Mouse (Mus musculus) neural tube, embryonic 11.5 days (tissue): ENCODE results near the gene Ip6k1. TPM values are rescaled to one million over a fixed set of nuclear protein-coding genes. Genes with fewer than 3 reads are reported as not detected.

ENCODE experiments used
- ATAC-seq: fragments of 200-750 bp; cut with Nextera tagmentation; 2 replicates; pipeline ENCODE4 v1.8.0; 2017; ENCODE audit warnings: moderate number of reproducible peaks, mild to moderate bottlenecking, moderate TSS enrichment, moderate library complexity; ENCODE audit not compliant: insufficient read depth, low FRiP score, low TSS enrichment
- DNase-seq: peaks from one replicate; pipeline ENCODE4 v3.0.0-alpha.2; 2015; ENCODE audit warnings: low spot score
- H3K27ac ChIP-seq: fragments of 300-500 bp; sonication (generic); 2 replicates; pipeline ENCODE4 v1.5.1; 2014; ENCODE audit warnings: low read depth, mild to moderate bottlenecking, low read length
- H3K27me3 ChIP-seq: fragments of 300-500 bp; sonication (generic); 2 replicates; pipeline ENCODE4 v1.6.1; 2014; ENCODE audit warnings: mild to moderate bottlenecking, low read length, mixed read lengths; ENCODE audit not compliant: control insufficient read depth, insufficient read depth
- H3K36me3 ChIP-seq: fragments of 300-500 bp; sonication (generic); 2 replicates; pipeline ENCODE4 v1.6.1; 2014; ENCODE audit warnings: mild to moderate bottlenecking, low read length, moderate library complexity, mixed read lengths; ENCODE audit not compliant: control insufficient read depth, insufficient read depth
- H3K4me1 ChIP-seq: fragments of 300-500 bp; sonication (generic); 2 replicates; pipeline ENCODE4 v1.6.1; 2014; ENCODE audit warnings: low read length, mixed read lengths; ENCODE audit not compliant: control insufficient read depth, insufficient read depth
- H3K4me2 ChIP-seq: fragments of 300-500 bp; sonication (generic); 2 replicates; pipeline ENCODE4 v1.6.1; 2014; ENCODE audit warnings: low read depth, mild to moderate bottlenecking, moderate library complexity
- H3K4me3 ChIP-seq: fragments of 300-500 bp; sonication (generic); 2 replicates; pipeline ENCODE4 v1.5.1; 2014; ENCODE audit warnings: low read depth, low read length
- H3K9ac ChIP-seq: fragments of 300-500 bp; sonication (generic); 2 replicates; pipeline ENCODE4 v1.6.1; 2014; ENCODE audit warnings: mild to moderate bottlenecking, low read length
- H3K9me3 ChIP-seq: fragments of 300-500 bp; sonication (generic); 2 replicates; pipeline ENCODE4 v1.6.1; 2016; ENCODE audit warnings: low read length; ENCODE audit not compliant: control insufficient read depth
- WGBS: fragments of 180-500 bp; shearing (Covaris S2); extraction: QIAGEN DNeasy Blood & Tissue Kit; methylation state at CpG from one replicate; pipeline ENCODE4 v1.1.7; 2014; 5-methylcytosine and 5-hydroxymethylcytosine counted together
- polyA plus RNA-seq: library from polyadenylated mRNA; unstranded; fragments of >200 nt; fragmentation: Nextera tagmentation; extraction: Ambion mirVana; gene quantifications from 2 replicates; pipeline ENCODE4 v1.2.1, GENCODE M21; 2014

The Ip6k1 gene
- polyA plus RNA-seq, 1 experiment from 2014 or later = 45.7 TPM

GRCm38 (mm10) chr9:108067900-108068299 is 65.6 kb downstream of the Ip6k1 start:
- Histone ChIP-seq H3K9ac (no peak overlapping the region), H3K4me2 (no peak overlapping the region), H3K27ac (no peak overlapping the region), H3K36me3 (peaks cover 4% of the 10 kb centered on the region; the same call in 1 of the 2 replicates), H3K4me1 (no peaks in the 10 kb centered on the region), H3K9me3 (no peaks in the 10 kb centered on the region), H3K4me3 (no peak overlapping the region), H3K27me3 (no peaks in the 10 kb centered on the region)
- ATAC-seq (no peak), DNase-seq (peak; percentile 82)
- WGBS = 20% methylated on average over 8 of the region's 8 CpGs

- H3K9ac ChIP-seq = no peak overlapping the region
- no peaks in the 10 kb centered on the region for H3K4me1 ChIP-seq
- no peak overlapping the region for H3K4me2 ChIP-seq
- H3K9me3 ChIP-seq = no peaks in the 10 kb centered on the region
- no peaks in the 10 kb centered on the region for H3K27me3 ChIP-seq
- no peak overlapping the region for H3K27ac ChIP-seq
- DNase-seq (no peak), ATAC-seq (no peak)
- H3K4me3 ChIP-seq = no peak overlapping the region
- peaks cover 2% of the 10 kb centered on the region; the same call in 1 of the 2 replicates for H3K36me3 ChIP-seq
- 85% methylated on average over 9 of the region's 9 CpGs for WGBS
Measured at GRCm38 (mm10) chr9:108069007-108069406, 66.7 kb downstream of the Ip6k1 start.

GRCm38 (mm10) chr9:108069529-108069928 is 67.2 kb downstream of the Ip6k1 start:
- 96% methylated on average over 7 of the region's 7 CpGs for WGBS
- Histone ChIP-seq H3K36me3 (no peaks in the 10 kb centered on the region; the same call in 1 of the 2 replicates), H3K4me3 (no peak overlapping the region)

GRCm38 (mm10) chr9:108071801-108072200 is 69.5 kb downstream of the Ip6k1 start:
- no peak for DNase-seq
- Histone ChIP-seq H3K4me1 (no peaks in the 10 kb centered on the region), H3K9me3 (no peaks in the 10 kb centered on the region), H3K36me3 (no peaks in the 10 kb centered on the region), H3K27ac (no peak overlapping the region), H3K27me3 (no peaks in the 10 kb centered on the region), H3K4me2 (no peak overlapping the region), H3K4me3 (no peak overlapping the region), H3K9ac (no peak overlapping the region)
- WGBS = 92% methylated on average over 4 of the region's 4 CpGs
- ATAC-seq = no peak

More at GRCm38 (mm10) chr9:108069529-108069928, 67.2 kb downstream of the Ip6k1 start:
- no peak overlapping the region for H3K27ac ChIP-seq
- ATAC-seq (no peak), DNase-seq (no peak)
- H3K4me1 ChIP-seq = no peaks in the 10 kb centered on the region
- no peak overlapping the region for H3K9ac ChIP-seq
- no peaks in the 10 kb centered on the region for H3K27me3 ChIP-seq
- no peaks in the 10 kb centered on the region for H3K9me3 ChIP-seq
- no peak overlapping the region for H3K4me2 ChIP-seq

- H3K27ac ChIP-seq = no peak overlapping the region
- 75% methylated on average over 9 of the region's 9 CpGs for WGBS
Measured at GRCm38 (mm10) chr9:108072481-108072924, 70.2 kb downstream of the Ip6k1 start.

GRCm38 (mm10) chr9:108073141-108073930 is 71.0 kb downstream of the Ip6k1 start:
- Histone ChIP-seq H3K9ac (no peak overlapping the region), H3K4me1 (peaks cover 3% of the 10 kb centered on the region; the same call in 1 of the 2 replicates), H3K27me3 (no peaks in the 10 kb centered on the region), H3K36me3 (no peaks in the 10 kb centered on the region), H3K4me3 (no peak overlapping the region), H3K9me3 (no peaks in the 10 kb centered on the region), H3K4me2 (no peak overlapping the region), H3K27ac (no peak overlapping the region)
- ATAC-seq = no peak
- DNase-seq = no peak
- 70% methylated on average over 7 of the region's 7 CpGs for WGBS

More at GRCm38 (mm10) chr9:108072481-108072924, 70.2 kb downstream of the Ip6k1 start:
- H3K27me3 ChIP-seq = no peaks in the 10 kb centered on the region
- no peaks in the 10 kb centered on the region for H3K9me3 ChIP-seq
- no peaks in the 10 kb centered on the region for H3K36me3 ChIP-seq
- H3K4me1 ChIP-seq = no peaks in the 10 kb centered on the region
- no peak for DNase-seq
- ATAC-seq = no peak
- no peak overlapping the region for H3K4me3 ChIP-seq
- no peak overlapping the region for H3K4me2 ChIP-seq
- H3K9ac ChIP-seq = no peak overlapping the region

- Histone ChIP-seq H3K9me3 (no peaks in the 10 kb centered on the region), H3K27ac (no peak within 1 kb of the TSS), H3K27me3 (peaks cover 33% of the 10 kb centered on the region), H3K36me3 (no peaks in the 10 kb centered on the region), H3K4me2 (peak within 1 kb of the TSS; percentile 81), H3K4me3 (peak within 1 kb of the TSS; percentile 57), H3K9ac (peak within 1 kb of the TSS; percentile 79), H3K4me1 (peaks cover 7% of the 10 kb centered on the region; the same call in 1 of the 2 replicates)
- ATAC-seq = no peak
- WGBS = 77% methylated on average over 5 of the region's 5 CpGs
- DNase-seq = no peak
Measured at GRCm38 (mm10) chr9:108080168-108080567, 77.9 kb downstream of the Ip6k1 start, which contains the start of gene Mst1. Gene Mst1 (plus strand): TSS chr9:108080436.

- 5% methylated on average over 19 of the region's 19 CpGs for WGBS
- Histone ChIP-seq H3K9ac (no peak overlapping the region), H3K4me2 (no peak overlapping the region), H3K27me3 (peaks cover 33% of the 10 kb centered on the region), H3K9me3 (no peaks in the 10 kb centered on the region), H3K4me1 (peaks cover 7% of the 10 kb centered on the region; the same call in 1 of the 2 replicates), H3K27ac (no peak overlapping the region), H3K36me3 (peaks cover 16% of the 10 kb centered on the region), H3K4me3 (no peak overlapping the region)
- no peak for DNase-seq
- no peak for ATAC-seq
Measured at GRCm38 (mm10) chr9:108082549-108082948, 80.2 kb downstream of the Ip6k1 start.

GRCm38 (mm10) chr9:108082988-108083431 is 80.7 kb downstream of the Ip6k1 start, which contains the start of gene Rnf123:
Gene Rnf123 (minus strand): TSS chr9:108083346.
- ATAC-seq (no peak), DNase-seq (no peak)
- no peak within 1 kb of the TSS for H3K27ac ChIP-seq
- H3K4me1 ChIP-seq = peaks cover 7% of the 10 kb centered on the region; the same call in 1 of the 2 replicates
- H3K4me3 ChIP-seq = no peak within 1 kb of the TSS
- 36% methylated on average over 12 of the region's 12 CpGs for WGBS
- no peaks in the 10 kb centered on the region for H3K9me3 ChIP-seq
- no peak within 1 kb of the TSS for H3K4me2 ChIP-seq
- H3K9ac ChIP-seq = no peak within 1 kb of the TSS
- H3K36me3 ChIP-seq = peaks cover 16% of the 10 kb centered on the region
- peaks cover 33% of the 10 kb centered on the region for H3K27me3 ChIP-seq
